Mouse (Mus musculus) MEL (cell line): ENCODE results near the gene Pbx2. TPM values are rescaled to one million over a fixed set of nuclear protein-coding genes. Genes with fewer than 3 reads are reported as not detected.

Experiments
- DNase-seq: peaks from one replicate; pipeline ENCODE4 v3.0.0; 2011; ENCODE audit warnings: low read depth, low spot score
- H3K27ac ChIP-seq: 2 replicates; pipeline ENCODE4 v1.5.1; 2012; ENCODE audit warnings: low read depth, mild to moderate bottlenecking, control low read depth, low read length, moderate library complexity; ENCODE audit not compliant: control insufficient read depth
- H3K27me3 ChIP-seq, 2 experiments: fragments of 150-350 bp in 1 of 2; sonication (generic) in 1 of 2; 2 replicates each; pipeline ENCODE4 v1.6.1; 2012; ENCODE audit warnings: low read length in 2 of 2, mild to moderate bottlenecking in 2 of 2, improper control_type of control experiment in 1 of 2, moderate library complexity in 1 of 2; ENCODE audit not compliant: insufficient read depth in 2 of 2, control insufficient read depth in 1 of 2
- H3K36me3 ChIP-seq, 2 experiments: 2 replicates each; pipeline ENCODE4 v1.6.1; 2012 to 2014; ENCODE audit warnings: low read length in 2 of 2, improper control_type of control experiment in 1 of 2, inconsistent platforms in 1 of 2, mild to moderate bottlenecking in 1 of 2; ENCODE audit not compliant: insufficient read depth in 2 of 2, control insufficient read depth in 1 of 2
- H3K4me1 ChIP-seq, 2 experiments: fragments of 150-350 bp in 1 of 2; sonication (generic) in 1 of 2; 2 replicates each; pipeline ENCODE4 v1.6.1; 2012; ENCODE audit warnings: low read length in 2 of 2, improper control_type of control experiment in 1 of 2, mild to moderate bottlenecking in 1 of 2; ENCODE audit not compliant: insufficient read depth in 2 of 2, control insufficient read depth in 1 of 2
- H3K4me3 ChIP-seq, 2 experiments: fragments of 150-350 bp in 1 of 2; sonication (generic) in 1 of 2; 2 replicates each; pipeline ENCODE4 v1.5.1; 2012; ENCODE audit warnings: low read depth in 2 of 2, low read length in 2 of 2, mild to moderate bottlenecking in 2 of 2, moderate library complexity in 2 of 2, control low read depth in 1 of 2, improper control_type of control experiment in 1 of 2; ENCODE audit not compliant: control insufficient read depth in 1 of 2, insufficient read depth in 1 of 2
- H3K79me2 ChIP-seq: 2 replicates; pipeline ENCODE4 v1.6.1; 2012; ENCODE audit warnings: mild to moderate bottlenecking, low read length, moderate library complexity; ENCODE audit not compliant: control insufficient read depth, poor library complexity, insufficient read depth
- H3K9ac ChIP-seq: 2 replicates; pipeline ENCODE4 v1.6.1; 2012; ENCODE audit warnings: low read depth, mild to moderate bottlenecking, control low read depth, low read length, moderate library complexity; ENCODE audit not compliant: control insufficient read depth, poor library complexity, severe bottlenecking
- H3K9me3 ChIP-seq: fragments of 150-350 bp; sonication (generic); replicated peaks from 2 replicates; pipeline ENCODE4 v1.6.1; 2012; ENCODE audit warnings: mild to moderate bottlenecking, low read length, improper control_type of control experiment, moderate library complexity; ENCODE audit not compliant: insufficient read depth
- CHD2 ChIP-seq: IDR thresholded peaks from 2 replicates; pipeline ENCODE4 v1.6.1; 2011; ENCODE audit warnings: low read length, improper control_type of control experiment
- E2F4 ChIP-seq: IDR thresholded peaks from 2 replicates; pipeline ENCODE4 v1.6.1; 2011; ENCODE audit warnings: low read depth, low read length, improper control_type of control experiment, borderline replicate concordance
- EP300 ChIP-seq, 2 experiments: IDR thresholded peaks; 2 replicates each; pipeline ENCODE4 v1.6.1; 2011; ENCODE audit warnings: improper control_type of control experiment in 2 of 2, low read length in 2 of 2, low read depth in 1 of 2, mild to moderate bottlenecking in 1 of 2
- GATA1 ChIP-seq: IDR thresholded peaks from 2 replicates; pipeline ENCODE4 v1.6.1; 2011; ENCODE audit warnings: low read depth, low read length, improper control_type of control experiment
- MYB ChIP-seq: IDR thresholded peaks from 2 replicates; pipeline ENCODE4 v1.6.1; 2011; ENCODE audit warnings: mild to moderate bottlenecking, low read depth, low read length, improper control_type of control experiment
- POLR2AphosphoS5 ChIP-seq: IDR thresholded peaks from 2 replicates; pipeline ENCODE4 v1.6.1; 2012; ENCODE audit warnings: low read depth, borderline replicate concordance, mild to moderate bottlenecking, inconsistent platforms, low read length, moderate library complexity, mixed read lengths
- RAD21 ChIP-seq: IDR thresholded peaks from 2 replicates; pipeline ENCODE4 v1.6.1; 2011; ENCODE audit warnings: mild to moderate bottlenecking, low read depth, low read length, improper control_type of control experiment
- SIN3A ChIP-seq: IDR thresholded peaks from 2 replicates; pipeline ENCODE4 v1.6.1; 2012; ENCODE audit warnings: low read length, improper control_type of control experiment, inconsistent platforms
- SMC3 ChIP-seq: IDR thresholded peaks from 2 replicates; pipeline ENCODE4 v1.6.1; 2011; ENCODE audit warnings: low read depth, low read length, improper control_type of control experiment
- TBP ChIP-seq: IDR thresholded peaks from 2 replicates; pipeline ENCODE4 v1.8.0; 2011; ENCODE audit warnings: low read depth, low read length, improper control_type of control experiment
- USF1 ChIP-seq: IDR thresholded peaks from 2 replicates; pipeline ENCODE4 v1.6.1; 2014; ENCODE audit warnings: low read depth, mild to moderate bottlenecking, inconsistent platforms, low read length, improper control_type of control experiment, moderate library complexity
- USF2 ChIP-seq, 2 experiments: IDR thresholded peaks; 2 replicates each; pipeline ENCODE4 v1.6.1; 2011 to 2012; ENCODE audit warnings: improper control_type of control experiment in 2 of 2, low read length in 2 of 2, borderline replicate concordance in 1 of 2, inconsistent platforms in 1 of 2, low read depth in 1 of 2, mild to moderate bottlenecking in 1 of 2; ENCODE audit not compliant: insufficient read depth in 1 of 2
- polyA plus RNA-seq, 2 experiments: library from polyadenylated mRNA; stranded (reverse) in 1 of 2; unstranded in 1 of 2; fragments of >175 nt in 1 of 2; fragments of >200 nt in 1 of 2; gene quantifications; 2 replicates each; pipeline versions ENCODE4 v1.2.1 to v1.2.4; 2012; ENCODE audit warnings: low replicate concordance in 2 of 2, low read depth in 1 of 2; ENCODE audit not compliant: insufficient read length in 2 of 2, insufficient read depth in 1 of 2, missing spikeins in 1 of 2
- total RNA-seq: library from RNA; depleted of rRNA; stranded (reverse); fragments of 300-350 nt; gene quantifications from 2 replicates; pipeline ENCODE4 v1.2.3, GENCODE M21; 2012

The Pbx2 gene
- total and polyA plus RNA-seq, 3 experiments, result 40.3 to 76.7 TPM; not detected in 1

DNA sequence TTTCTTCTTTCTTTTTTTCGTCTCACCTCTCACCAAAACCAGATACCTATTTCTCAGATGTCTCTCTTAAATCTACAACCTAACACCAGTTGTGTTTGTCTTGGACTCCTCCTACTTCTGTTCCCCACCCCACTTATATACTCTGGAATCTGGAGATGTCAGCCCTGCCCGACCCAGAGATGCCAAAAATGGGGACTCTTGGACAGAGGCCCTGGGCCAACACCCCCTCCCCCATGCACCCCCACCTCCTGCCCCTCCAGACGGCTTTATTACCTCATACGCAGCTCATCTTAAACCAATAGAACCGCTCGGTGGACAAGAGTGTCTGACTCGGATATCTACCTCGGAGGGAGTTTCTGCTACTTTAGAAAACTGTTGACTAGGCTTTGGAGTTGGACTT lies 5.0 kb downstream of the Pbx2 start:
- Histone ChIP-seq H3K9ac (no peak overlapping the region), H3K9me3 (no peaks in the 10 kb centered on the region), H3K79me2 (peaks cover 7% of the 10 kb centered on the region), H3K36me3 (peaks cover 0 to 8% of the 10 kb centered on the region in 2 experiments; a peak in 3 of 4 replicates), H3K27ac (no peak overlapping the region), H3K27me3 (no peaks in the 10 kb centered on the region)
- DNase-seq, result no peak
- TF ChIP-seq SIN3A (no peak), SMC3 (no peak), CHD2 (no peak)
- TF ChIP-seq, all 39 proteins: peak for 0
- Histone ChIP-seq H3K4me3 (no peak overlapping the region), H3K4me1 (peaks cover 3 to 17% of the 10 kb centered on the region in 2 experiments)

DNA sequence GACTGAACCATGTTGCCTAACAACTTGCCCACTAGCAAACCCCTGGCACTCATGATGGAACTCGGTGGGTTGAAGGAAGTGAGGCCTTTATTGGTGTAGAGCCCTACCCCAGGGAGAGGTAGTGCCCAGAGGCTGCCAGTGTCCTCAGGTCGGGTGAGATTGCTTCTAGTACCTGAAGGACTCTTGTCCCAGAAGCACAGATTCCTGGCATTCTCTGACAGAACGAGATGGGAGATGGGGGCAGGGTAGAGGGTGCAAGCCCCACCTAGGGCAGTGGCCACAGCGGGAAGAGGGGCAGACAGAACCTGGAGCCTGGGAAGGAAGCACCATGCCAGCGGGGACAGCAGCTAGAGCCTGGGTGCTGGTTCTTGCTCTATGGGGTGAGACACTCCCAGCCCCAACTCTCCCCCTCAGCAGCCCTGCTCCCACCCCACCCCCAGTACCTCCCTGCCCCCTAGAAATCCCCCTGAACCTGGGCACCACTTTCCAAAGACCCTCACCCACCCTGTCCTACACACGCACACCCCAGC lies 6.6 kb downstream of the Pbx2 start, which contains the start of gene Ager:
Ager (plus strand) TSS at position 297 of the 530 bp plus-strand sequence.
- no peak within 1 kb of the TSS; the same call in 1 of the 2 replicates for H3K9ac ChIP-seq

DNA sequence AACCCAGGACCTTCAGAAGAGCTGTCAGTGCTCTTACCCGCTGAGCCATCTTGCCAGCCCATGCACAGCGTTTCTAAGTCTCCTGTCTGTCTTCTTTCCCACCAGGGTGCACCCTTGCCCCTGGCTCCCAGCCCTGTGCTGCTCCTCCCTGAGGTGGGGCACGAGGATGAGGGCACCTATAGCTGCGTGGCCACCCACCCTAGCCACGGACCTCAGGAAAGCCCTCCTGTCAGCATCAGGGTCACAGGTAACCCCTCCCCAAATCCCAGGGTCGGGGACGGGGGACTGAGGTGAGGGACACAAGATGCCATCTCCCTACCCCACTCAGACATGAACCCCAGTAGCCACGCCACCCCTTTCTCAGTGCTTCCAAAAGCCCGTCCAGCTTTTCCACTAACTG lies 8.8 kb downstream of the Pbx2 start:
- H3K4me3 ChIP-seq, result no peak overlapping the region
- peaks cover 0 to 12% of the 10 kb centered on the region in 2 experiments; a peak in 3 of 4 replicates for H3K4me1 ChIP-seq
- H3K9ac ChIP-seq, result no peak overlapping the region
- DNase-seq, result no peak
- no peaks in the 10 kb centered on the region for H3K27me3 ChIP-seq
- TF ChIP-seq E2F4 (no peak), TBP (no peak), USF2 (IDR thresholded peaks at IDR 0.05; ENCODE audit: borderline replicate concordance in 1 of 2, insufficient read depth in 1 of 2, low read depth in 1 of 2, low read length in 2 of 2) (no peak), GATA1 (no peak), MYB (no peak), CHD2 (no peak), POLR2AphosphoS5 (no peak)
- H3K79me2 ChIP-seq, result peaks cover 14% of the 10 kb centered on the region
- no peak overlapping the region for H3K27ac ChIP-seq
- H3K9me3 ChIP-seq, result no peaks in the 10 kb centered on the region
- peaks cover 0 to 4% of the 10 kb centered on the region in 2 experiments; a peak in 3 of 4 replicates for H3K36me3 ChIP-seq

More for the DNA sequence above, 6.6 kb downstream of the Pbx2 start, which contains the start of gene Ager:
- Histone ChIP-seq H3K27ac (no peak within 1 kb of the TSS), H3K4me3 (no peak within 1 kb of the TSS), H3K36me3 (peaks cover 0 to 4% of the 10 kb centered on the region in 2 experiments; a peak in 3 of 4 replicates), H3K79me2 (peaks cover 9% of the 10 kb centered on the region), H3K9me3 (no peaks in the 10 kb centered on the region), H3K4me1 (peaks cover 0 to 16% of the 10 kb centered on the region in 2 experiments), H3K27me3 (no peaks in the 10 kb centered on the region)
- no peak for DNase-seq
- TF ChIP-seq RAD21, result no peak
- TF ChIP-seq USF1, result no peak
- TF ChIP-seq EP300 (IDR thresholded peaks at IDR 0.05; ENCODE audit: low read depth in 1 of 2, low read length in 2 of 2), result no peak
- no peak for TF ChIP-seq POLR2AphosphoS5
